Comparison of ENCODE assay signal across 17 mouse cellular contexts in the genomic region with DNA sequence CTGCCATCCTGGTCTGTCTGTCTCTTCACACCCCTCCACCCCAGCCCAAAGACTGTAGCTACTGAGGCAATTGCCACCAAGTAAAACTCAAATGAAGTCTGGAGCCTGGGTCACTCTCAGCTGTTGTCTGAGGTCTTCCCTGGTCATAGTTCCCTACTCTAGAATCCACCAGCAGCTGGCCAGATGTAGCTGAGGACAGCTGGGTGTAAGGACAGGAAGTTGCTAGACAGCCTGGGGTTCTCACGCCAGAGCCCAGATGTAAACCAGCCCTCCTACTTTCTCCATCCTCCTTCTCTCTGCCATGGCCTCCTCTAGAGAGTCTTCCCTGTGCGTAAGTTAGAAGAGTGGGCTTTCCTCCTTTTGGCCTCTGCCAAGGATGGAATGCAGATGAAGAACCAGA. TPM values are rescaled to one million over a fixed set of nuclear protein-coding genes. Genes with fewer than 3 reads are reported as not detected.
"Had no signal": no experiment of that assay in that cellular context is flagged by ENCODE, and none has a peak within 500 bp of the region (broad histone marks: within the 10 kb centered on the region; RNA-seq: fewer than 3 reads in every experiment).

No protein-coding gene starts in this region.

- H3K27me3 ChIP-seq: limb, embryonic 12.5 days; liver, embryonic 15.5 days; midbrain, embryonic 13.5 days had no signal

- DNase-seq: liver; lung, adult 2 months; lung, postnatal 36 days; right cerebral cortex, postnatal 14 days; thymus, postnatal 4 days had no signal

- H3K4me3 ChIP-seq: layer of hippocampus, adult 2 months; limb, embryonic 12.5 days; liver, embryonic 15.5 days; midbrain, embryonic 13.5 days had no signal

- H3K36me3 ChIP-seq: limb, embryonic 12.5 days; liver, embryonic 15.5 days; midbrain, embryonic 13.5 days had no signal

- H3K9ac ChIP-seq: limb, embryonic 12.5 days; liver, embryonic 15.5 days; midbrain, embryonic 13.5 days had no signal

- ATAC-seq: lung, postnatal 0 days; midbrain, embryonic 13.5 days had no signal

- H3K27ac ChIP-seq: layer of hippocampus, adult 2 months; limb, embryonic 12.5 days; liver, embryonic 15.5 days; midbrain, embryonic 13.5 days had no signal

- H3K9me3 ChIP-seq: limb, embryonic 12.5 days; liver, embryonic 15.5 days; midbrain, embryonic 13.5 days had no signal

- H3K4me2 ChIP-seq: limb, embryonic 12.5 days; liver, embryonic 15.5 days; midbrain, embryonic 13.5 days had no signal

- H3K4me1 ChIP-seq: limb, embryonic 12.5 days; midbrain, embryonic 13.5 days had no signal

RNA-seq across cellular contexts. Expression of gene Adra2b, which starts 24.5 kb away (rescaled TPM):
- total RNA-seq: megakaryocyte progenitor cell, adult 5-6 weeks had no signal

RNA-seq across cellular contexts. Expression of gene Gpat2, which starts 37.5 kb away (rescaled TPM):
- total RNA-seq: layer of hippocampus, postnatal 10 days had no signal

RNA-seq across cellular contexts. Expression of gene Astl, which starts 49.1 kb away (rescaled TPM):
- total RNA-seq: layer of hippocampus, adult 2 months; layer of hippocampus, postnatal 10 days; left cerebral cortex, postnatal 36 days; midbrain, postnatal 0 days had no signal
- polyA plus RNA-seq: kidney, embryonic 16.5 days; limb, embryonic 12.5 days; lung, adult 2 months; lung, postnatal 0 days; midbrain, embryonic 13.5 days; midbrain, postnatal 0 days; neural tube, embryonic 14.5 days; stomach, embryonic 16.5 days had no signal
